Mouse (Mus musculus): Measurements from ENCODE around the gene Kmt2c.

- TF ChIP-seq FOSL1 (IDR thresholded peaks at IDR 0.05; ENCODE audit: insufficient read depth, low read length, poor library complexity, severe bottlenecking) = no peak
- TF ChIP-seq CTCF (IDR thresholded peaks at IDR 0.05; ENCODE audit: control insufficient read depth, insufficient read depth, insufficient read length) = no peak
- no peak for TF ChIP-seq USF1 (IDR thresholded peaks at IDR 0.05; ENCODE audit: low read depth)
- no peak for TF ChIP-seq MAX (IDR thresholded peaks at IDR 0.05)
- no peak for TF ChIP-seq MYOG (IDR thresholded peaks at IDR 0.05; ENCODE audit: control insufficient read depth, extremely low read depth, insufficient read length)
- TF ChIP-seq CEBPB (IDR thresholded peaks at IDR 0.05; ENCODE audit: low read depth) = no peak
These were observed 230.2 kb downstream of the Kmt2c start for GRCm38 (mm10) chr5:25268258-25268888.

Data from C2C12 (cell line).